Mouse (Mus musculus) lung, postnatal 36 days (tissue): ENCODE measurements around the gene Cftr.
A peak's percentile ranks its signal among the peaks of the same experiment; 100 is the strongest.

Experiments
- DNase-seq: peaks from one replicate; pipeline ENCODE4 v3.0.0; 2022; ENCODE audit warnings: mixed read lengths

Gene Cftr

GRCm38 (mm10) chr6:18322950-18323349, 152.5 kb downstream of the Cftr start:
- DNase-seq, result no peak

GRCm38 (mm10) chr6:18335393-18335792, 164.9 kb downstream of the Cftr start:
- DNase-seq, result no peak

- no peak for DNase-seq
Measured at GRCm38 (mm10) chr6:18338307-18338706, 167.8 kb downstream of the Cftr start.

- no peak for DNase-seq
Measured at GRCm38 (mm10) chr6:18344272-18344671, 173.8 kb downstream of the Cftr start.

GRCm38 (mm10) chr6:18349153-18349858, 178.8 kb downstream of the Cftr start:
- no peak for DNase-seq

- DNase-seq, result no peak
Measured at GRCm38 (mm10) chr6:18360154-18360553, 189.7 kb downstream of the Cftr start.

- DNase-seq, result no peak
Measured at GRCm38 (mm10) chr6:18360955-18361354, 190.5 kb downstream of the Cftr start.

GRCm38 (mm10) chr6:18362232-18362631, 191.7 kb downstream of the Cftr start:
- peak; percentile 17 for DNase-seq

- DNase-seq, result no peak
Measured at GRCm38 (mm10) chr6:18369054-18369453, 198.6 kb downstream of the Cftr start.

- DNase-seq, result peak; percentile 15
Measured at GRCm38 (mm10) chr6:18369723-18370122, 199.2 kb downstream of the Cftr start.
